Mouse (Mus musculus) hindbrain, embryonic 15.5 days (tissue): ENCODE results near the gene Lmbr1. TPM values are rescaled to one million over a fixed set of nuclear protein-coding genes. Genes with fewer than 3 reads are reported as not detected.

Experiments used
- ATAC-seq: fragments of 200-750 bp; cut with Nextera tagmentation; 2 replicates; pipeline ENCODE4 v1.8.0; 2017; ENCODE audit warnings: low read depth, moderate number of reproducible peaks, moderate TSS enrichment; ENCODE audit not compliant: low FRiP score
- H3K27ac ChIP-seq: fragments of 300-500 bp; sonication (generic); replicated peaks from 2 replicates; pipeline ENCODE4 v1.5.1; 2015; ENCODE audit warnings: mild to moderate bottlenecking, inconsistent platforms
- H3K27me3 ChIP-seq: fragments of 300-500 bp; sonication (generic); 2 replicates; pipeline ENCODE4 v1.6.1; 2015; ENCODE audit warnings: control low read depth, inconsistent platforms
- H3K36me3 ChIP-seq: fragments of 300-500 bp; sonication (generic); 2 replicates; pipeline ENCODE4 v1.6.1; 2015; ENCODE audit warnings: control low read depth, inconsistent platforms
- H3K4me1 ChIP-seq: fragments of 300-500 bp; sonication (generic); replicated peaks from 2 replicates; pipeline ENCODE4 v1.6.1; 2015; ENCODE audit warnings: control low read depth, inconsistent platforms
- H3K4me2 ChIP-seq: fragments of 300-500 bp; sonication (generic); 2 replicates; pipeline ENCODE4 v1.6.1; 2015; ENCODE audit warnings: moderate library complexity, mild to moderate bottlenecking, inconsistent platforms
- H3K4me3 ChIP-seq: fragments of 300-500 bp; sonication (generic); 2 replicates; pipeline ENCODE4 v1.5.1; 2015; ENCODE audit warnings: mild to moderate bottlenecking, inconsistent platforms
- H3K9ac ChIP-seq: fragments of 300-500 bp; sonication (generic); 2 replicates; pipeline ENCODE4 v1.6.1; 2015; ENCODE audit warnings: inconsistent platforms
- H3K9me3 ChIP-seq: fragments of 300-500 bp; sonication (generic); 2 replicates; pipeline ENCODE4 v1.6.1; 2016; ENCODE audit warnings: control low read depth, inconsistent platforms
- WGBS: fragments of 180-500 bp; shearing (Covaris S2); methylation state at CpG from one replicate; pipeline ENCODE4 v1.1.7; 2015; 5-methylcytosine and 5-hydroxymethylcytosine counted together
- polyA plus RNA-seq: library from polyadenylated mRNA; unstranded; fragments of >200 nt; fragmentation: Nextera tagmentation; extraction: Ambion mirVana; gene quantifications from 2 replicates; pipeline ENCODE4 v1.2.1, GENCODE M21; 2015

Gene Lmbr1
- polyA plus RNA-seq, 1 experiment from 2014 or later = 36.8 TPM

DNA sequence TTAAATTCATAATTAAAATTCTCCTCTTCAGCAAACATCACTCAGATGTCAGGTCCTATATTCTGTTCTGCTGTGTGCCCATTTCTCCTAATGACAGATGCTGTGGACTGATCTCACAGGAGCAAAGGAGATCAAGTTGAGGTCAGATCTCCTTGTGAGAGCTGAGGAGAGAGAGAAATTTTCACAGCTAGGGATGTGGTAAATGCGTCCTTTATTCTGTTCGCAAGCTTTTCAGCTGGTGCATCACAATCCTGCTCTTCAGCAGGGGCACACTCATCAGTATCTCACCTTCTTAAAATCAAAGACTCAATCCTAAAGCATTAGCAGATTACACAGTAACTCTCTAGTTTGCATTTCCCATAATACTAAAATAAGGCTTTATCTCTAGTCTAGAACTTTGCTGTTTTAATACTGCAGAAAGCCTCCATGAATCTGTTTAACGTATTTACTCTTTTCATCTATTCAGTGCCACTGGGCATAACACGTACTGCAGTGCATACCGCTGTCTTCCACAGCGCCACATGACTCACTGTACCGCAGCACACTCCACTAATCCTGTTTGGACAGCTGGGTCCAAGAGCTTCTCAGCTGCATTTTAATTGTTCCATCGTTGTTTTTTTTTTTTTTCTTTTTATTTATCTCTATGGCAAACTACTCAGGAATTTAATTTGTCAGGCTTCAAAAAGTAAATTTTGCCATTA, 127.2 kb downstream of the Lmbr1 start:
- H3K4me2 ChIP-seq = no peak overlapping the region
- H3K4me1 ChIP-seq = peaks cover 6% of the 10 kb centered on the region; the same call in 1 of the 2 replicates
- H3K36me3 ChIP-seq = no peaks in the 10 kb centered on the region
- H3K9ac ChIP-seq = no peak overlapping the region
- 18% methylated on average over 8 of the region's 8 CpGs for WGBS
- peak; percentile 86; the same call in 1 of the 2 replicates for ATAC-seq
- H3K27ac ChIP-seq = no peak overlapping the region
- no peak overlapping the region for H3K4me3 ChIP-seq
- H3K27me3 ChIP-seq = no peaks in the 10 kb centered on the region
- H3K9me3 ChIP-seq = no peaks in the 10 kb centered on the region

DNA sequence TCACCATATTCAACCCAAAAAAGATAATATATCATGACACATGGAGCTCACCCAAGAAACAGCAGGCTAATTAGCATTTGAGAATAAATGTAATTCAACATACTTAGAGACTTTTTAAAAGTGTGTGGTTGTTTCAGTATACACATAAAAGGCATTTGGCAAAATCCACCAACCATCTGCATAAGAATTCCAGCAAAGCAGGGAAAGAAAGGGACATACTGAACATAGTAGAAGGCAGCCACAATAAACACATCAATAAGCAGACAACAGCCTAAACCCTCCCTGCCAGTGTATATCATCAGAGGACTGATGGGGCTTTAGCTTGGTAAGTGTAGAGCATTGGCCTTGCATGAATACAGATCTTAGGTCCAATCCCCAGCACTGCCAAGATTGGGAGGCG, 133.4 kb downstream of the Lmbr1 start:
- Histone ChIP-seq H3K4me2 (no peak overlapping the region), H3K27ac (no peak overlapping the region), H3K27me3 (no peaks in the 10 kb centered on the region), H3K36me3 (0 out of 2 replicates have a peak, but pooled peaks cover 6% of the 10 kb centered on the region), H3K9ac (no peak overlapping the region), H3K4me3 (no peak overlapping the region), H3K9me3 (no peaks in the 10 kb centered on the region), H3K4me1 (no peaks in the 10 kb centered on the region)
- 80% methylated on average over 1 of the region's 1 CpGs for WGBS
- ATAC-seq = no peak

DNA sequence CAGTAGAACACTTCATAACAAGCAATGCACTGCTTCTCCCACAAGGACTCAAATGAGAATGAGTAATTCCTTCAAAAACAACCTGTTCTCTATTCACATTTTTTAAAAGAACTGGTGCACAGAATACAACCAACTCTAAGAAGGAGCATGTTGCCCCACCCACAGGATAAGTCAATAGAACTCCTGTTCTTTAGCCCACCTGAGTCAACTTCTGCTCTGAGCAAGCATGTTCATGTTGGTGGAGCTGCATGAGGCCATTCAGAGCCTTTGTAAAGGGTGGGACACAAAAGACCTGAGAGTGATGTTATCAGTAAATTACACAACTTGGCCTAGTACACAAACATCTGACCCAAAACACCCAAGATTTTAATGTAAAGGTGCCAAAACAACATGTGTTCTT, 139.8 kb downstream of the Lmbr1 start:
- H3K9me3 ChIP-seq = no peaks in the 10 kb centered on the region
- no peak overlapping the region for H3K9ac ChIP-seq
- no peak for ATAC-seq

DNA sequence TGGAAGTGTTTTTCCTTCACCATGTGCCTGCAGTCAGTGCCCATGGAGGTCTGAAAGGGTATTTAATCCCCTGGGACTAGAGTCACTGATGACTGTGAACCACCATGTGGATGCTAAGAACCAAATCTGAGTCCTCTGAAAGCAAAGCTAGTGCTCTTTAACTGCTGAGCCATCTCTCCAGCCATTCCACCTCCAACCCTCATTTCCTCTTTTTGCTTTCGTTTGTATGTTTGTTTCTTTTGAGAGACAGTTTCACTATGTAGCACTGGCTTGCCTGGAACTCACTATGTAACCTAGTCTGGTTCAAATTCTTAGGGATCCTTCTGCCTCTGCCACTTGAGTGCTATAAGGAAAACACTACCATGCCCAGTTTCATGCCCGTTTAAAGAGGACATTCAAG, 147.7 kb downstream of the Lmbr1 start:
- H3K27ac ChIP-seq = no peak overlapping the region
- 82% methylated on average over 2 of the region's 2 CpGs for WGBS

More for the DNA sequence above, 139.8 kb downstream of the Lmbr1 start:
- H3K36me3 ChIP-seq = 0 out of 2 replicates have a peak, but pooled peaks cover 6% of the 10 kb centered on the region
- H3K4me1 ChIP-seq = no peaks in the 10 kb centered on the region
- no peaks in the 10 kb centered on the region for H3K27me3 ChIP-seq
- H3K4me2 ChIP-seq = no peak overlapping the region
- no peak overlapping the region for H3K27ac ChIP-seq
- H3K4me3 ChIP-seq = no peak overlapping the region

DNA sequence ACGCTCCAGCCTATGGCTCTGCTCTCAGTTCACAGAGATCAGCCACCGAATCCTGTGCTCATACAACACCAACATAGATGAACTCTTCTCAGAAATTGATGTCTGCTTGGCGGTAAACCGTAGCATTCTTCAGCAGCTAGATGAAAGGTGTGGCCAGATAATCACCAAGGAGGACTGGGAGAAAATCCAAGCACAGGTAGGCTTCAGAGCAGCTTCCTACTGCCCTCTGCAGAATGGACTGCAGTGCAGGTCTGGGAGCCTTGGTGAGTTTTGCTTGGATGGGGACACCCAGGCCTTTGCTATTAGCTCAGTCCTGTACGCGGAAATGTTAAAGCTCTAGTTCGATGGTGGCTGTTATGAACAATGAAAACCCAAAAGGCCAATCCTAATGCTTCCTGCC, 154.1 kb downstream of the Lmbr1 start:
- 94% methylated on average over 7 of the region's 7 CpGs for WGBS

More for the DNA sequence above, 147.7 kb downstream of the Lmbr1 start:
- no peak overlapping the region for H3K4me2 ChIP-seq
- H3K9me3 ChIP-seq = no peaks in the 10 kb centered on the region
- 0 out of 2 replicates have a peak, but pooled peaks cover 3% of the 10 kb centered on the region for H3K36me3 ChIP-seq
- no peak overlapping the region for H3K4me3 ChIP-seq
- no peak for ATAC-seq
- no peak overlapping the region for H3K9ac ChIP-seq
- no peaks in the 10 kb centered on the region for H3K4me1 ChIP-seq
- H3K27me3 ChIP-seq = no peaks in the 10 kb centered on the region

DNA sequence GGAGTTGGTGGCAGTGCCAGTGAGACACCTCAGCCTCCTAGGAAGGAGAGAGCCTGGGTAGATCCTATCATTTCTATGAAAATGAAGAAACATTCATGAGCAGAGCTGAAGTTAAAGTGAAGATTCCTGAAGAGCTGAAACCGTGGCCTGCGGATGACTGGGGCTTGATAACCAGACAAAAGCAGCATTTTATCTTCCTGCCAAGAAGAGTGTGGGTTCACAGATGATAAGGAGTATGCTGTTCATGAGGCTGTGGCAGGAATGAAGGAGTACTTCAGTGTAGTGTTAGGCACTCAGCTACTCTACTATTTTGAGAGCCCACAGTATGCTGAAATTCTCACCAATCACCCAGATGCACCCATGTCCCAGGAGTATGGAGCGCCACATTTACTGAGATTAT, 160.2 kb downstream of the Lmbr1 start:
- no peaks in the 10 kb centered on the region for H3K36me3 ChIP-seq
- no peak overlapping the region for H3K9ac ChIP-seq
- no peak overlapping the region for H3K4me2 ChIP-seq
- 91% methylated on average over 3 of the region's 3 CpGs for WGBS
- no peak overlapping the region for H3K4me3 ChIP-seq
- no peak for ATAC-seq
- H3K4me1 ChIP-seq = no peaks in the 10 kb centered on the region
- H3K27me3 ChIP-seq = no peaks in the 10 kb centered on the region
- H3K27ac ChIP-seq = no peak overlapping the region
- no peaks in the 10 kb centered on the region for H3K9me3 ChIP-seq

More for the DNA sequence above, 154.1 kb downstream of the Lmbr1 start:
- no peak overlapping the region for H3K27ac ChIP-seq
- ATAC-seq = no peak
- no peak overlapping the region for H3K4me3 ChIP-seq
- no peaks in the 10 kb centered on the region for H3K27me3 ChIP-seq
- no peak overlapping the region for H3K9ac ChIP-seq
- H3K36me3 ChIP-seq = no peaks in the 10 kb centered on the region
- H3K4me1 ChIP-seq = no peaks in the 10 kb centered on the region
- no peak overlapping the region for H3K4me2 ChIP-seq
- H3K9me3 ChIP-seq = no peaks in the 10 kb centered on the region

DNA sequence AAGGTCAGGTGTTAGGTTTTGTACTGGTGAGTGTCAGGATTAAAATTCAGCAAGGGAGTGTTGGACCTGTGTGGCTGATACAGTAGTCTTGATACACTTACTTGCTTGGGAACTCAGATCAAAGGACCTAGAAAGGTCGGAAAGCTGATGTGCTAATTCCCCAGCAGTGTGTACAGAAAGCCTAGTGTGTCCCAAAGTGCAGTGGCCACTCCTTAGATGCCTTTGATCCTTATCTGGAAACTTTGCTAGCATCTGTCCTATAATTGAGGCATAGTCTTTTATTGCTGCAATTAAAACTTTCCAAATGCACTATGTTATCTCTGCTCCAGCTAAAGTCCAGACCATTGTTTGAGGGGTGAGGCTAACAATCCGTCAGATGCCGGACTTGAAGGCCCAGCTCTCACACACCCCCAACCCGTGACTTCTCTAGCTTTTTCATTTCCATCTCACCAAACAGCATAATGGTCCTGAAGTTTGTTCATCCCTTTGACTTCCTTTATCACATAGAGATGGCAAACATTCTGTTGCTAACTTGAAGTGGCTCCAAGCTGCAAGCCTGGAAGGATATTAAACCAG, 166.1 kb downstream of the Lmbr1 start:
- H3K36me3 ChIP-seq = no peaks in the 10 kb centered on the region
- no peak overlapping the region for H3K27ac ChIP-seq
- H3K4me3 ChIP-seq = no peak overlapping the region
- no peaks in the 10 kb centered on the region for H3K9me3 ChIP-seq
- H3K4me1 ChIP-seq = no peaks in the 10 kb centered on the region
- no peak overlapping the region for H3K4me2 ChIP-seq
- no peaks in the 10 kb centered on the region for H3K27me3 ChIP-seq
- no peak for ATAC-seq
- H3K9ac ChIP-seq = no peak overlapping the region
- WGBS = 79% methylated on average over 4 of the region's 4 CpGs

DNA sequence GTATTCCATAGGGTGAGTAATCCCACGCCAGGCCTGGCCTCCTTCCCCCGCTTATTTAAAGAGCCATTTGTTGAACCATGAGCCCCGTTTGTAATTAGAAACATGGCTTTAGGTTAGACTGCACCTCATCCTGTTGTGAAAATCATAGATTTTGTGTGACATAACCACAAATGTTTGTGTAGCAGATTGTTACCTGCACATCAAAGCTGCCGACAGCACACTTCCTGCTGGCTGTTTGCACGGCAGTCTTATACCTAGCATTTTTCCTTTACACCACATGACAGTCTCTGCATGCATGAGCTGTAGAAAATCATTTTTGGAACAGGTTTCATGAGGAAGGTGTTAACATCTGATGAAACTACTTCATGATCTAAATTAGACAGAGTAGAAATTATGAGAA, 172.5 kb downstream of the Lmbr1 start:
- WGBS = 80% methylated on average over 5 of the region's 5 CpGs
- Histone ChIP-seq H3K27ac (no peak overlapping the region), H3K4me1 (no peaks in the 10 kb centered on the region), H3K9me3 (no peaks in the 10 kb centered on the region), H3K4me2 (no peak overlapping the region), H3K4me3 (no peak overlapping the region), H3K9ac (no peak overlapping the region), H3K36me3 (peaks cover 11% of the 10 kb centered on the region), H3K27me3 (no peaks in the 10 kb centered on the region)
- ATAC-seq = no peak

DNA sequence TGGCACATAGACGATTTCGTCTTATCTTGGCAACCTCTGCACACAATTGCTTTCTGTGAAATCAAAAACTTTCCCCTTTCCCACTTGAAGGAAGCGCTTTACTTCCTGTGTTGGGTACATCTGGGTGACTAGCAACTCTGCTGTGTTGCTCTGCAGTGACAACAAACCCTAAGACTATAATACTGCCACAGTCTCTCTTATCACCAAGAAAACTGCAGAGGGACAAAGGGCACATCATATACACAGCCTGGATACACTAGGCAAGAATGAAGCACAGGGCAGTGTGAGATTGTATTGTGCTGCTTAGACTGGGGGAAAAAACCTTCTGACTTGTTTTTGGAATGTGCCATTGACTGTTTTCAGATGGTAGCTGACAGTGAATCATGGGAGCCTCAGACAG, 178.3 kb downstream of the Lmbr1 start:
- Histone ChIP-seq H3K4me1 (peaks cover 13% of the 10 kb centered on the region), H3K4me2 (no peak overlapping the region), H3K9ac (no peak overlapping the region), H3K27ac (no peak overlapping the region), H3K27me3 (no peaks in the 10 kb centered on the region), H3K36me3 (peaks cover 11% of the 10 kb centered on the region), H3K4me3 (no peak overlapping the region), H3K9me3 (no peaks in the 10 kb centered on the region)
- ATAC-seq = no peak
- WGBS = 85% methylated on average over 3 of the region's 3 CpGs

DNA sequence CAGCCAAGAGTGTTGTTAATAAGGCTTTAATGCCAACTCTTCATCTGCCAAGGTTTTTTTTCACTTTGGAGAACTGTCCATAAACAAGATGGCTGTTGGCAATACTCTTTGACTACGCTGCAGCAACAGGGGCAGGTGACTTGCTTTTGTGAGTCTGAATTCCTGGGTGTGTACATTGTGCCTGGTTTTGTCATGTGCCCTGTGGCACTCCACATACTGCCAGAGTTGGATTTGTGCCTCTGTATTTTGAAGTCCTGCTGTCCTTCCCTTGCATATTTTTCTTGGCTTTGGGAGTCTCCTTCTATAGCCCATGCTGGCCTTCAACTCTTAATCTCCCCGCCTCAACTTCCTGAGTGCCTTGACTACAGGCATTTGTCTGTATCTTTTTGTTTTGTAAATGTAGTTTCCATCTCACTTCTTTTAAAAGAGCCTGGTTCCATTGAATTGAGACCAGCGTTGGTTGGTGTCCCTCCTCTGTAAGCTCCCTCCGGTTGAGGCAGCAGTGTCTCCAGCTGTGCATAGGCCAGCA, 179.2 kb downstream of the Lmbr1 start:
- no peaks in the 10 kb centered on the region for H3K27me3 ChIP-seq
- H3K4me2 ChIP-seq = no peak overlapping the region
- no peak overlapping the region for H3K4me3 ChIP-seq
- no peak overlapping the region for H3K9ac ChIP-seq
- H3K9me3 ChIP-seq = no peaks in the 10 kb centered on the region
- peaks cover 14% of the 10 kb centered on the region for H3K4me1 ChIP-seq
- H3K27ac ChIP-seq = no peak overlapping the region
- peaks cover 8% of the 10 kb centered on the region; the same call in 1 of the 2 replicates for H3K36me3 ChIP-seq
- ATAC-seq = no peak
- 57% methylated on average over 4 of the region's 4 CpGs for WGBS

DNA sequence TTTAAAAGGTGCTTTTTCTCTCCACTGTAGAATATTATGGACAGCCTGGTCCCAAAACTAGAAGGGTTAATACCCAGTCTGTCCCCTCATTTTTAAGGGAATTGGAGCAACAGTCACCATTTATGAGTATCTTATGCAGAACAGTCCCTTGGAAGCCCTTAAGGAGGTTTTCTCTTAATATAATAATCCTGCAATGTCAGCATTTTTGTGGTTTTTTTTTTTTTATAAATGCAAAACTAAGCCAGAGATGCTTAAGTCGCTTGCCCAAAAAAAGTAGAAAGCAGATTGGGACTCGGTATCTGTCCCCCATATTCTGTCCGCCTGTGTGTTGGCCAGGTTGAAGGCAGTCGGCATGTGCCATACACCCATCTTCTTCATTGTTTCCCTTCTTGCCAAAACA, 181.0 kb downstream of the Lmbr1 start:
- Histone ChIP-seq H3K9ac (no peak overlapping the region), H3K27ac (no peak overlapping the region), H3K9me3 (no peaks in the 10 kb centered on the region), H3K4me3 (no peak overlapping the region), H3K27me3 (no peaks in the 10 kb centered on the region), H3K4me1 (peaks cover 14% of the 10 kb centered on the region), H3K36me3 (no peaks in the 10 kb centered on the region), H3K4me2 (0 out of 2 replicates have a peak overlapping the region, but pooled peaks have one; percentile 62)
- WGBS = 90% methylated on average over 4 of the region's 4 CpGs
- ATAC-seq = no peak

DNA sequence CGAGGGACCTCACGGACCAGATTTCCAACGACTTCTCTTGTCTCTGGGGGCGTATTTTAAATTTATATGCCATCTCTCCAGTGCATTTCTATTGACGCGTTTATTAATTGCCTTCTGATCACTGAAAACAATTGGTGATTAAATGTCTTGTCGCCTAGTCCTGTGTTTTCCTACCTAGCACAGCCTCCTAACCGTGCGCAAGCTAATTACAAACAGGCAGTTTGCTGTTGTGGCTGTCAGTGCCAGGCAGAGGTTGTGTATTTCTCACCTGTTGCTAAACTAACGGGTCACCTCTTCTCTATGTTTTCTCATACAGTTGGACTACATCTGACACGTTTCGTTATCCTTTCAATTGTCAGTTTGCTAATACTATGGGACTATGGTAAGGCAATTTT, 181.9 kb downstream of the Lmbr1 start:
- WGBS = 9% methylated on average over 12 of the region's 12 CpGs
- Histone ChIP-seq H3K4me2 (peak overlapping the region; percentile 62), H3K4me1 (peaks cover 14% of the 10 kb centered on the region), H3K9me3 (no peaks in the 10 kb centered on the region), H3K9ac (peak overlapping the region; percentile 45), H3K4me3 (peak overlapping the region; percentile 71), H3K27me3 (no peaks in the 10 kb centered on the region), H3K36me3 (no peaks in the 10 kb centered on the region), H3K27ac (peak overlapping the region; percentile 76)
- ATAC-seq = peak; percentile 59
